Mouse (Mus musculus): ENCODE data around the gene Sycp3.

- no peak for TF ChIP-seq EP300 (IDR thresholded peaks at IDR 0.05; ENCODE audit: insufficient read depth, low read depth, low read length)
- no peak for TF ChIP-seq CTCF (IDR thresholded peaks at IDR 0.05; ENCODE audit: low read depth, low read length)
- TF ChIP-seq POLR2A (IDR thresholded peaks at IDR 0.05; ENCODE audit: insufficient read depth, low read length), result no peak
Observed at GRCm38 (mm10) chr10:88412290-88412995, 46.9 kb upstream of the Sycp3 start.
